Mouse (Mus musculus) thymus, adult 2 months (tissue): ENCODE results near the gene Aspm.

Experiments used
- CTCF ChIP-seq: fragments of 200-500 bp; IDR thresholded peaks from 2 replicates; pipeline ENCODE4 v1.5.1; 2012; ENCODE audit warnings: mild to moderate bottlenecking, control low read depth, low read length, moderate library complexity, borderline replicate concordance; ENCODE audit not compliant: control insufficient read depth, poor library complexity, insufficient read depth; ENCODE audit errors: extremely low read depth
- POLR2A ChIP-seq: fragments of 200-500 bp; IDR thresholded peaks from 2 replicates; pipeline ENCODE4 v1.6.1; 2012; ENCODE audit warnings: mild to moderate bottlenecking, low read length, control low read depth, moderate library complexity; ENCODE audit not compliant: control insufficient read depth, poor library complexity, insufficient read depth; ENCODE audit errors: extremely low read depth

DNA sequence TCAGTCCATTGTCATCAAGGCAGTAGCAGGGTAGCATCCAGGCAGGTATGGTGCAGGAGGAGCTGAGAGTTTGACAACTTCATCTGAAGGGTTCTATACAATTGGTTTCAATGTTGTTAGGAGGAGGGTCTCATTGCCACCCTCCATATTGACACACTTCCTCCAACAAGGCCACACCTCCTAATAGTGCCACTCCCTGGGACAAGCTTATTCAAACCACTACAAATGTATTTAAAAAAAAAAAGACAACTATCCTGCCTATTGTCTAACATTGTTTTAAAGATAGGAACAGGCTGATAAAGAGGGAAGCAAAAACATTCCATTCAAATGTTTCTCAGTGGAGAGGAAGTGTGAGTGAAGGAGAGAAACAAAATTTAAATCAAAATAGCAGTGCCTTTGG is 45.2 kb downstream of the Aspm start:
- TF ChIP-seq CTCF, result no peak
- no peak for TF ChIP-seq POLR2A
